Mouse (Mus musculus) WW6 (cell line): Measurements from ENCODE around the gene Oard1.

Experiments used
- DNase-seq: peaks from one replicate; pipeline ENCODE4 v3.0.0-alpha.2; 2013; ENCODE audit warnings: low read depth, low spot score

The Oard1 gene

DNA sequence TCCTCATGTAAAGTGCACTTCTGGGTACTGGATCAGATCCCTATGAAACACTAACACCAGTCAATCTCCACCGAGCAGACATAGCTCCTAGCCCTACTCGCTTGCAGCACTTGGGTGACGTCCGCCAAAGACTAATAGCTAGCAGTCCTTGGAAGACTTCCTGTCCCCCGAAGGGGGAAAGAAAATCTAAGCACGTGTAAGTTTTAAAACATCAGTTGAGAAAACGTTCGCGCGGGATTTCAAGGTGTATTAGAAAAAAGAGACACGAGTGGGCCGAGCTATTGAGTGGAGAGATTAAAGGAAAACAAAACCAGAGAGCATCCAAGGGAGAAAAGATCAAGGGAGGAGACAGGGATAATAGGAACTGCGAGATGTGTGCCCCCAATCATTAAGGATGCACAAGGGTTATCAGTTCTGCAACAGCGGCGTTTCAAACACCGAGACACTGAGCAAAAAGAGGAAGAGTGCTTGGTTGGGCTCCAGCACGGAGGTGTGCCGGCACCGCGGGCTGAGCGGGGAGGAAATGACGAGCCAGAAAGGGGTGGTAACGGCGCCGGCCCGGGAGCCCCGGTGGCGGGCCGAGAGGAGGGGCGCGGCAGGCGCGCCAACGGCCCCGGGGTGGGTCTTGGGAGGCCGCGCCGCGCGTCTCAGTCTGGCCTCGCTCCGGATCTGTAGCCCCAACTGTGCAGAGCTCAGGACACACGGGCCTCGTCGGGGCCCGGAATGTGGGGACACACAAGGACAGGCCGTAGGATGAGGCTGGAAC, 1.1 kb upstream of the Oard1 start:
- no peak for DNase-seq

DNA sequence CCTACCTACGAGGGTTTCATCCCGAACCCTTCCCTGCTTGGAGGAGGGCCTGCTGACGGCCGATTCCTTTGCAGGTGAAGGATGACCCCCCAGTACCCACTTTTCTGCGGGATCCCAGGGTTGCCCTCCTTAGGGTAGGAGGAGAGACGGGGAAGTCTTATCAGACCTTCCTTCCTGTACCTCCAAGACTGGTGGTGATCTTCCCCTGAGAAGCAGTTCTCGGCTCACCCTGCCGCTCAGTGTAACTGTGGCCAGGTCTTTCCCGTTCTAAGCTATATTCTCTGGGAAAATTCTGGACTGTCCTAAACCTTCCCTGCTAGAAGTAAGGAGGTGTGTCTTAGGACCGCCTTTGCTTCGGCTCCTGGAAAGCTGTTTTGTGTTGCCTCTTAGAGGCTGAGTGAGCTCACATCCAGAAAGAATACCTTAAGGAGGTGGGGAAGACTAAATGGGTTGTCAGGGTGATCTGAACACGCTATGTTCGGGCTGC, 528 bp downstream of the Oard1 start:
- no peak for DNase-seq

GRCm38 (mm10) chr17:48411241-48411640, 1.4 kb downstream of the Oard1 start:
- no peak for DNase-seq

- DNase-seq = no peak
These were observed 6.2 kb downstream of the Oard1 start for GRCm38 (mm10) chr17:48416011-48416410.

DNA sequence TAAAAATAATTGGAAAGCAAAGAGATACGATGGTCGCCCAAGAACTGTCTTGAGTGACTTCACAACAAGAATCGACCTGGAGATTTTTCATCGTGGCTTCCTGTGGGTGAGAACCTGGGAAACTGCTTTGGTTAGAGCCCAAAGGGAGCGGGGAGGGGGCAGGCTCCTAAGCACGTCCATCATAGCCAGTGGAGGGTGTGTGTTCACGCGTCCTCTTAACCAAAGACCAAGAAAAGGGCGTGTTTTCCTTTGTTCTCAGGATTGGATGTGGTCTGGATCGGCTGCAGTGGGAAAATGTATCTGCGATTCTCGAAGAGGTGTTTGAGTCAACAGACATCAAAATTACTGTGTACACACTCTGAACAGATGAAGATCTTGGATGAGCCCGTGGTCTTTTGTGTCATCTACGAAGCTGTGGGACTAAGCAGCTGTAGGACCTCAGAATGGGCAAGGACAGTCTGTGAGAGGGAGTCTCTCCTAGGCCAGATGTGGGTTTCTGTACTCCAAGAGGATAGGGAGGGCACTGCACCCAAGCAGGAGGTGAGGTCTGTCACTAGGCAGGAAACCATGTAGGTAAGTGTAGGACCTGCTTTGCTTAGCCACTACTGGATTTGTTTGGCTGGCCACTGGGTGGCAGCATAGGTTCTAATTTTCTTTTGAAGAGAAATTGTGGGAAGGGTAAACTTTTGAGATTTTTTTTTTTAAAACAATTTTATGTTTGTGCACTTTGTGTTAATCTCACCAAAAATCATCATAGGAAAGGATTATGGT, 6.8 kb downstream of the Oard1 start:
- no peak for DNase-seq

DNA sequence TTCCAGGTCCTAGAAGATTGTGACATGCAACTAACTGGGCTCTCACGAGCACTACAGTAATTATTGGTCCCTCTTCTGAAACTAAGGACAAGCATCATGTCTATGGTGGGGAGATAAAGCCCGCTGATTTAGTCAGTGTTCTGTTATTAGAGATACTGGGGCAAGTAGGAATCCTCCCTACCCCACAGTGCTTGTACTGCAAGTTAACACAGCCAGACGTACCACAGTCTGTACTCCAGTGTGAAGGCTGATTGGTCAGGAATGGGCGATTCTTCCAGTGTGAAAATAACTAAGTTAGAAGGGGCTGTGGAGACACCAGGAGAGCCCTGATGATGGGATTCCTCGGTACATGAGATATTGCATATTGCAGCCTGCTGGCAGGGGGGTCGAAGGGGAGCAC, 7.7 kb downstream of the Oard1 start:
- no peak for DNase-seq

GRCm38 (mm10) chr17:48418174-48418573, 8.4 kb downstream of the Oard1 start:
- no peak for DNase-seq

DNA sequence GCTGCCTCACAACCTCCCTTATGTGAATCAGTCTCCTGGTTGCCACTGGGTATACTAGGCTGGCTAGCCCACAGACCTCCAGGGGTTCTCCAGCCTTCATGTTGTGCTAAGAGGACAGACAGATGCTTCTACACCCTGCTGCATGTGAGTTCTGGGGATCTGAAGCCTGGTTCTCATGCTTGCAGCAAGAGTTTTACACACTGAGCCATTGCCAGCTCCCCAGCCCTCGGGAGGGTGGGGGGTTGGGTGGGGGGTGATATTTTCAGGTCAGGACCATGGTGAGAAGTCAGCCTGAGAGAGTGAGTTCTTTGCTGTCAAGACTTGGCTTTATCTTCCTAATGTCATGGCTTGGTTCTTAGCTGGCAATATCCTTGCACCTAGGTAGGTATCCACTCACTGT, 9.0 kb downstream of the Oard1 start:
- no peak for DNase-seq

GRCm38 (mm10) chr17:48419571-48419970, 9.8 kb downstream of the Oard1 start:
- no peak for DNase-seq

DNA sequence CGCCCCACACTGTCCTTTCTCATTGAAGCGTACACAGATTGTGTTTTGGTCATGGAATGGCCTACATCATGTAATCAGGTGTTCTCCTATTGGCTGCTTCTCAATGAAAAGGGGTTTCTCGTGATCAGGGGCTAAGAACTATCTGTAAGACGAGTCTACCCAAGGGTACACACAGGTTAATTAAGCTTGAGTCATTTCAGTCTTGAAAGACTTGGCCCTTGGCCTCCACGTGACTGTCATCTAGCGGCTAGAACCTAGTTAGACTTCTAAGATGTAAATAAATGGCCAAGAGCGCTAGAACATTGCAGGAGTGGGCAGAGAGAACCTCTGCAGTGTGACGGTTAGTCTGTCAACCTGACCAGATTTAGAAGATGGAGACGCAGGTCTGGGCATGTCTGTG, 14.4 kb downstream of the Oard1 start:
- no peak for DNase-seq

DNA sequence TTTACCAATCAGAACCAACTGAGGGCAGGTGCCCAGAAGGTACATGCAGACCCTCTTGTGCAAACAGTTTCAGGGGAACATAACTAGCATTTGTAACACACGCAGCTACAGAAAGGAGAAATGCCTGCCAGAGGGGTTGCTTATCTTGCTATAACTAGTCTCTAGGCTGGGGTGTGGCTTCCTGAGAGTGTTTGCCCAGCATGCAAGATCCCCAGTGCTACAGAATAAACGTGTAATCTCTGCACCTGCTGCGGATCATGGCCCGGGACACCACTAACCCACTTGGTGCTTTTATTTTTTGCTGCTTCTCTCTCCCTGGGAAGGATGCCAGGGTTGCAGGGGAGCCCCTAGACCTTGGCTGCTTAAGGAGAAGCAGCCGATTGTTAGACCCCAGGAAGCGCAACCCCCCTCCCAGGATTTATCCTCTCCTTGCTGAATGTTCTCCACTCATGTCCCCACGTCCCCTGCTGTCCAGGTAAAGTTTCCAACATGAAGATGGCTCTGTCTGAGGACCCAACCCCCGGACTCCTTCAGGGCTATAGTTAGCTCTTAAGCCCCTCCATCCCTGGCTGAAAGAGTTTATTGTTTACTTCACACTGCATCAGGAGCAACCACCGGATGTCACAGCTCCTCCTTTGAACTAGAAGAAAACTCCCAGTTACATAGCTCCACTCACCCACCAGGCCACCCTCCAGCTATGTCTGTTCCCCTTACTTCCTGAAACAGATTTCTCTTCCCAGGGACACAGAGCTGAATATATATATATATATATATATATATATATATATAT, 16.2 kb downstream of the Oard1 start:
- DNase-seq = no peak

GRCm38 (mm10) chr17:48426991-48427750, 17.4 kb downstream of the Oard1 start:
- DNase-seq = no peak

GRCm38 (mm10) chr17:48427852-48428530, 18.2 kb downstream of the Oard1 start:
- DNase-seq = no peak

DNA sequence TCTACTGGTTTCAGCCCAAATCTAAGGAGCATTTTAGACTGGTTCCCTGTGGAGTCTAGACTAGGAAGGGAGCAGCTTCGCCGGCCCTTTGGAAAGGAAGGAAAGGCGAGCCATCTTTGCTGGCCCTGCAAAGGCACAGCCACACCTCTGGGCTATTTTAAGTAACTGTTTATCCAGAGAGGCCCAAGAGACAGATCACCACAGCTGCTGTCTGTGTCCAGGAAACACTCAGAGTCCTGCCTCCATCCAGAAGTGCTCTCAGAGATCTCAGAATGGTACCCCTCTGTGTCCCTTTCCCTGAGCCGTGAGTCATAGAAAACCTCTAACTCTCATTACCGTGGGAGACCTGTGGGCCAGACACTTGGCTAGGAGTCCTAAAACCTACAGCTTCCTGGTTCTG, 20.6 kb downstream of the Oard1 start:
- no peak for DNase-seq

GRCm38 (mm10) chr17:48431054-48431453, 21.2 kb downstream of the Oard1 start:
- no peak for DNase-seq

GRCm38 (mm10) chr17:48432158-48432980, 22.6 kb downstream of the Oard1 start, which contains the start of gene Apobec2:
Gene Apobec2, minus strand, starts transcription at chr17:48432930.
- DNase-seq = no peak

DNA sequence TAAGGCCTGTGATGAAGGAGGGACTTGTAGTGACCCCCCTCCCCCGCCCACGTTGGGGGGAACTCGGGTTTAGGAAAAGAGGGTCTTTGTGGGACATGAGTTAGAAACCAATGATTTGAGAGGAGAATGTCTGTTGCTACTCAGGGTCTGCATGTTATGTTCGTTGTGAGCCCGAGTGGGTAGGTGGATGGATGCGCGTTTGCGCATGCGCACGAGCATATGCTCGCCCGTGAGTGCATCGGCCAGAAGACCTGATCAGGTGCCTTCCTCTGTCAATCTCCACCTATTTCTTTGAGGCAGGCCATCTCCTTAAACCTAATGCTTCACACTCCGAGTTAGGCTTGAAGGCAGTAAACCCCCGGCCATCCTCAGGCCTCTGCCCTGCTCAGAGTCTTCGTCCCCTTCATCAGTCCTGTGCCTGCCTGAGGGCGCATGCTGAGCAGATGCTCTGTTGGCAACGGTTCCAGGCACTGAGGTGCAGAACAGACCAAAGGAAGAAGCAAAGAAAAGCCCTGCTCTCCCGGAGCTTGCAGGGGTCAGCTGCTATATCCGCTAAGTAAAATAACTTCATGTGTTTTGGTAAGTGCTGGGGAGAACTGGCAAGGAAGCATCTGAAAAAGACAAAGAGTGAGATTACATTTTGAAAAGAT, 23.3 kb downstream of the Oard1 start:
- no peak for DNase-seq

DNA sequence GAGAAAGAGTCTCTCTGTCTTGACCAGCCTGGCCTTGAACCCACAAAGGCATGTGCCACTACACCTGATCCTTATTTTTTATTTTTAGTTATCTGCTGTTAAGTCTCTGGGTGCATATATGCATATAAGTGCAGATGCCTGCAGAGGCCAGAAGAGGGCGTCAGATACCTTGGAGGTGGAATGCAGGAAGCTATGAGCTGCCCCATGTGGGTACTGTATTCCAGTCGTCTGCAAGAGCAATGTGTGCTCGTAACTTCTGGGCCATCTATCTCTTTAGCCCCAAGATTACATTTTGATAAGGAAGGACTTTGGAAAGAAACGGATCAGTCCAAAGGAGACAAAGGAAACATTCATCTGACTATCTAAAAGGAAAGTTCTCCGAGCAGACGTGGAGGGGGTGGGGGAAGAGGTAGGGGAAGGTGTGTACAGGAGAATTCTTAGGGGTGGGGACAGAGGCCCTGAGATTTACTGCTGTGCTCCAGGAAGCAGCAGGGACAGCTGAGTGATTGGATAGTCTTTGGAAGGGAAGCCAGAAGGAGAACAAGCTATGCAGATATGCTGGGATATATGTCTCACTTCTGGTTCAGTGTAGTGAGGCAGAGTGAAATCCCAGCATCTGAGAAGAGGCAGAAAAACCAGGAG, 24.0 kb downstream of the Oard1 start:
- DNase-seq = no peak

DNA sequence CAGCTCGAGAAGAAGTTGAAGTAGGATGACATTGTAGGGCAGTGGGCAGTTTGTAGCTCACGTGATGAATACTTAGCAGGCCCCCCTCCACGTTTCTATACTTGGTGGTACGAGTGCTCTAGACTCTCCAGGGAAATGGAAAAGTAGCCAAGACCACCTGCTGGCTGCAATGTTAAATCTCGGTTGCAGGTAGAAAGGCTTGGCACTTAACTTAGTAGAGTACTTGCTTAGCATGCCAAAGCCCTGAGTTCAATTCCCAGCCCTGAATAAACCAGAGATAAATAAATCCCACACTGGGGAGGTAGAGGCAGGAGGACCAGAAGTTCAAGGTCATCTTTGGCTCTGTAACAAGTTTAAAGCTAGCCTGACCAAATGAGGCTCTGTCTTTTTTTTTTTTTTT, 24.7 kb downstream of the Oard1 start:
- DNase-seq = no peak
